Mouse (Mus musculus) forebrain, embryonic 12.5 days (tissue): ENCODE results near the gene Ppil6. TPM values are rescaled to one million over a fixed set of nuclear protein-coding genes. Genes with fewer than 3 reads are reported as not detected.
A peak's percentile ranks its signal among the peaks of the same experiment; 100 is the strongest.

ENCODE experiments used
- ATAC-seq: fragments of 200-750 bp; cut with Nextera tagmentation; 2 replicates; pipeline ENCODE4 v1.8.0; 2017; ENCODE audit warnings: moderate TSS enrichment; ENCODE audit not compliant: low FRiP score
- H3K27ac ChIP-seq: fragments of 300-500 bp; sonication (generic); 2 replicates; pipeline ENCODE4 v1.5.1; 2016; ENCODE audit warnings: mild to moderate bottlenecking
- H3K27me3 ChIP-seq: fragments of 300-500 bp; sonication (generic); 2 replicates; pipeline ENCODE4 v1.6.1; 2016; ENCODE audit warnings: mild to moderate bottlenecking
- H3K36me3 ChIP-seq: fragments of 300-500 bp; sonication (generic); replicated peaks from 2 replicates; pipeline ENCODE4 v1.6.1; 2016; ENCODE audit warnings: mild to moderate bottlenecking
- H3K4me1 ChIP-seq: fragments of 300-500 bp; sonication (generic); 2 replicates; pipeline ENCODE4 v1.6.1; 2016
- H3K4me2 ChIP-seq: fragments of 300-500 bp; sonication (generic); 2 replicates; pipeline ENCODE4 v1.6.1; 2016; ENCODE audit warnings: mild to moderate bottlenecking, moderate library complexity
- H3K4me3 ChIP-seq: fragments of 300-500 bp; sonication (generic); replicated peaks from 2 replicates; pipeline ENCODE4 v1.5.1; 2016; ENCODE audit warnings: mild to moderate bottlenecking
- H3K9ac ChIP-seq: fragments of 300-500 bp; sonication (generic); 2 replicates; pipeline ENCODE4 v1.6.1; 2016; ENCODE audit warnings: mild to moderate bottlenecking
- H3K9me3 ChIP-seq: fragments of 300-500 bp; sonication (generic); 2 replicates; pipeline ENCODE4 v1.6.1; 2016
- WGBS: fragments of 180-500 bp; shearing (Covaris S2); methylation state at CpG from one replicate; pipeline ENCODE4 v1.1.7; 2016; 5-methylcytosine and 5-hydroxymethylcytosine counted together
- polyA plus RNA-seq: library from polyadenylated mRNA; unstranded; fragments of >200 nt; fragmentation: Nextera tagmentation; extraction: Ambion mirVana; gene quantifications from 2 replicates; pipeline ENCODE4 v1.2.1, GENCODE M21; 2016

Ppil6 gene
- 1.1 and 1.7 TPM in 2 replicates for polyA plus RNA-seq

DNA sequence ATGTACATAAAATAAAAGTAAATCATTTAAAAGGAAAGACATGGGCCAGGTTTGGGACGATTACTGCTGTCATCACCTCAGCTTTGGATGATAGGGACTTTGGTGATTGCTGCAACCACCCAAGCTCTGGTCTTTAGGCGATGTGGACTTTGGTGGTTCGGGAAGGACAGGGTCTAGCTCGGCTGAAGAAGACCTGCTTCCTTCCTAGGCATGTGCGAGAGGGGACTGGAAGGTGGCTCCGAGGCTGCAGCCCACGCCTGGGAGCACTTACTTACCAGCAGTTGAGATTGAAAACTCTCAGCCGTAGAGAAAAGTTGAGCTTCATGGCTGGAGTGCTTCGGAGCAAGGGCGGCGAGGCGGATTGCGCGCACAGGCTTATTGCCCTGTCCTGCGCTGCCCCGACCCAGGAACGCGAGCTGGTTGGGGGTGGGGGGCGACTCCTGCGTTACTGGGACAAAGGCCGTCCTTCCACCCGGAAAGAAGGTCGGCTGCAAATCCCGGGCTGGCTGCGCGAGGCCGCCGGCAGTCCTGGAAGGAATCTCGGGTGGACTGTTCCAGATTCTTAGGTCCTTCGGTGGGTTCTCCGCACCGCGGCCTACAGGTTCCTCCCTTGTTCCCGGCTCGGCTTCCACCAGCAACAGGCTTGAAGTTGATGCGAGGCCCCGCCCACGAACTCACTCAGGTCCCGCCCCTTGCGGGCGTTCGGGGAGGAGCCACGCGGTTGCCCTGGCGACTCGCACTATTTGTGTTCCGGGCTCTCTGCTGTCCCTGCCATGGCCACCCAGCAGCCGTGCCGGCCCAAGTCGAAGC lies at the start of gene Ppil6, which contains the start of gene Smpd2:
Gene Ppil6 (plus strand): TSS at position 732 of the 810 bp plus-strand sequence.
Gene Smpd2 (minus strand): TSS at position 662 of the 810 bp plus-strand sequence.
- Histone ChIP-seq H3K4me2 (peak within 1 kb of the TSS; percentile 98), H3K27me3 (no peaks in the 10 kb centered on the region), H3K9ac (peak within 1 kb of the TSS; percentile 68), H3K9me3 (no peaks in the 10 kb centered on the region), H3K36me3 (peaks cover 37% of the 10 kb centered on the region), H3K4me3 (peak within 1 kb of the TSS; percentile 63), H3K27ac (peak within 1 kb of the TSS; percentile 75), H3K4me1 (peaks cover 34% of the 10 kb centered on the region)
- WGBS, result under 1% methylated on average over 49 of the region's 50 CpGs
- peak; percentile 96 for ATAC-seq

DNA sequence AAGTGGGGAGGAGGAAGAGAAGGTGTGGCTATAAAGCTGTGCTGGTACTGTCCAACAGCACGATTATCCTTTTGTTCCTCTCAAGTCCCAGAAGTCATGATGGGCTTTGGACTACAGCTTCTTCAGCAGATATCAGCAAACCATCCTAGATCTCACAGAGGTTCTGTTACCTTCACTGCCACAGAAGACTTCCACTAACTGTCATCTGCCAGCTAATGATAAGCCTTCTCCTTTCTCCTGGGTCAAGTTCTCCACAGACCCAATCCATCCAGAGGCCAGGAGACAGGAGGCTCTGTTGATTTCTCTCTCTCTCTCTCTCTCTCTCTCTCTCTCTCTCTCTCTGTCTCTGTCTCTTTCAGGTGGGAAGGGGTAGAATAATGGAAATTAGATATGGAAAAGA lies 42.0 kb upstream of the Ppil6 start:
- H3K4me3 ChIP-seq, result no peak overlapping the region
- H3K9me3 ChIP-seq, result no peaks in the 10 kb centered on the region
- H3K27ac ChIP-seq, result no peak overlapping the region
- no peak overlapping the region for H3K4me2 ChIP-seq
- peaks cover 13% of the 10 kb centered on the region for H3K4me1 ChIP-seq
- H3K36me3 ChIP-seq, result peaks cover 13% of the 10 kb centered on the region
- no peak for ATAC-seq
- H3K27me3 ChIP-seq, result no peaks in the 10 kb centered on the region; the same call in 1 of the 2 replicates
- H3K9ac ChIP-seq, result no peak overlapping the region
- 76% methylated on average over 1 of the region's 1 CpGs for WGBS

- peaks cover 22% of the 10 kb centered on the region for H3K36me3 ChIP-seq
- H3K9ac ChIP-seq, result peak overlapping the region; percentile 81
- 22% methylated on average over 14 of the region's 14 CpGs for WGBS
- peak overlapping the region; percentile 72 for H3K4me2 ChIP-seq
- no peaks in the 10 kb centered on the region for H3K9me3 ChIP-seq
- H3K27ac ChIP-seq, result peak overlapping the region; percentile 16; the same call in 1 of the 2 replicates
- H3K4me3 ChIP-seq, result peak overlapping the region; percentile 90
- peaks cover 13% of the 10 kb centered on the region for H3K4me1 ChIP-seq
- no peaks in the 10 kb centered on the region; the same call in 1 of the 2 replicates for H3K27me3 ChIP-seq
- ATAC-seq, result peak; percentile 72
Observed at GRCm38 (mm10) chr10:41449684-41450083, 40.6 kb upstream of the Ppil6 start.

DNA sequence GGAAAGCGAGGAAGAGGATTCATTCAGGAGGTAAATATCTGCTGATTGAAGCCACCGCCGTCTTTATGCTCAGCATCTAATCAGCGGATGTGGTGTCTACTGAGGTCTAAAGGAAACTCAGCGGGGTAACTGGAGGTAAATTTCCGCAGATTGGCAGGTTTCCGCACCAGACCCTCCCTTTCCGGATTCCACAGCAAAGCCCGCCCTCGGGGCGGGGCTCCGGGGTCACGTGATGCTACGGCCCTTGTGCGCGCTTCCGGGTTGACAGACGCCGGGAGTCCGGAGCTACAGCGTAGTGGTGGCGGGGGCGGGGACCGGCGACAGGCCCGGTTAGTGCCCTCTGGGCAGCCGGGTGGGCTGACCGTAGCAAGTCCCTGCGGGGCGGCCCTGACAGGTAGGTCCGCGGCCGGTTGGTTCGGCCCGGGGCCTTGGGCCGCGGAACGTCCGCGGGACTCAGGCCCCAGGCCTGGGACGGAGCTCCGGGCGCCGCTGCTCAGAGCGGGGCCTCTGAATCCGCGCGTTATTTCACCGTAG lies 40.0 kb upstream of the Ppil6 start, which contains the start of gene Zbtb24:
Gene Zbtb24 (plus strand): TSS at position 247 of the 534 bp plus-strand sequence.
- under 1% methylated on average over 49 of the region's 49 CpGs for WGBS
- peak within 1 kb of the TSS; percentile 90 for H3K4me3 ChIP-seq
- H3K27ac ChIP-seq, result peak within 1 kb of the TSS; percentile 42
- no peaks in the 10 kb centered on the region; the same call in 1 of the 2 replicates for H3K27me3 ChIP-seq
- peak; percentile 98 for ATAC-seq
- H3K9ac ChIP-seq, result peak within 1 kb of the TSS; percentile 81
- peaks cover 27% of the 10 kb centered on the region for H3K36me3 ChIP-seq
- H3K9me3 ChIP-seq, result no peaks in the 10 kb centered on the region
- peaks cover 13% of the 10 kb centered on the region for H3K4me1 ChIP-seq
- H3K4me2 ChIP-seq, result peak within 1 kb of the TSS; percentile 72

DNA sequence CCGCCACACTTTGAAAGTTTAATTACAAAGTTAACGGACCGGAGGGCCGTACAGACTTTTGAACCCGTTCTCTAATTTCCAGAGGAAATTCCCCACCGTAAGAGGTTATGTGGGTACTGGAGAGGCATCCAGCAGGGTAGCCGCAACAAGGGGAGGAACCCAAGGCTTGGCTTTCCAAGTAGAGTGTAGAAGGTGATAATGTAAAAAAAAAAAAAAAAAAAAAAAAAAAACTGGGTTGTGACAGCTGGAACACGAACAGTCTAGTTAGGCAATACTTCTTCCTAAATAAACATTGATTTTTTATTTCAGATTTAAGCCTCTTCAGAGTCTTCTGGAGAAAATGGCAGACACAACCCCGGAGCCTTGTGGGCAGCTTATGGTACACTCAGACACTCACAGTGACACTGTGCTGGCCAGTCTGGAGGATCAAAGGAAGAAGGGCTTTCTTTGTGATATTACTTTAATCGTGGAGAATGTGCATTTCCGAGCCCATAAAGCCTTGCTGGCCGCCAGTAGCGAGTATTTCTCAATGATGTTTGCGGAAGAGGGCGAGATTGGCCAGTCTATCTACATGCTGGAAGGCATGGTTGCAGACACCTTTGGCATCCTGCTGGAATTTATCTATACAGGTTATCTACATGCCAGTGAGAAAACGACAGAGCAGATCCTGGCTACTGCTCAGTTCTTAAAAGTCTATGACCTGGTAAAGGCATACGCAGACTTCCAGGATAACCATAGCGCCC lies 39.3 kb upstream of the Ppil6 start:
- H3K9ac ChIP-seq, result peak overlapping the region; percentile 81

DNA sequence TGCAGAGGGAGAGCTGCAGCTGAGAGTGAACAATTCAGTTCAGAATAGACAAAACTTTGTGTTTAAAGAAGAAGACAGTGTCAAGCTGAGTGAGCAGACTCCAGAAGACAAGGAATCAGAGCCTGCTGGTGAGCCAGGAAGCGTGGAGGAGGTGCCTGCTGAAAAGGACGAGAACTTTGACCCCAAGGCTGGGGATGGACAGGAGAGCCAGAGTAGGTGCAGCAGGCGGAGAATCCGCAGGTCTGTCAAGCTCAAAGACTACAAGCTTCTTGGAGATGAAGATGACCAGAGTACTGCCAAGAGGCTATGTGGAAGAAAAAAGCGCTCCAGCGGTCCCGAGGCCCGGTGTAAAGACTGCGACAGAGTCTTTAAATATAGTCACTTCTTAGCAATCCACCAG lies 38.6 kb upstream of the Ppil6 start:
- no peak for ATAC-seq
- Histone ChIP-seq H3K36me3 (peaks cover 41% of the 10 kb centered on the region), H3K9me3 (no peaks in the 10 kb centered on the region), H3K27me3 (no peaks in the 10 kb centered on the region; the same call in 1 of the 2 replicates), H3K4me2 (peak overlapping the region; percentile 17; the same call in 1 of the 2 replicates), H3K9ac (no peak overlapping the region), H3K27ac (no peak overlapping the region), H3K4me1 (peaks cover 13% of the 10 kb centered on the region), H3K4me3 (no peak overlapping the region)
- 97% methylated on average over 9 of the region's 9 CpGs for WGBS

More for the DNA sequence above, 39.3 kb upstream of the Ppil6 start:
- no peak; the same call in 1 of the 2 replicates for ATAC-seq
- no peaks in the 10 kb centered on the region; the same call in 1 of the 2 replicates for H3K27me3 ChIP-seq
- no peaks in the 10 kb centered on the region for H3K9me3 ChIP-seq
- H3K4me3 ChIP-seq, result peak overlapping the region; percentile 90
- peak overlapping the region; percentile 72 for H3K4me2 ChIP-seq
- H3K4me1 ChIP-seq, result peaks cover 13% of the 10 kb centered on the region
- H3K27ac ChIP-seq, result peak overlapping the region; percentile 42; the same call in 1 of the 2 replicates
- H3K36me3 ChIP-seq, result peaks cover 34% of the 10 kb centered on the region
- WGBS, result 59% methylated on average over 18 of the region's 18 CpGs

DNA sequence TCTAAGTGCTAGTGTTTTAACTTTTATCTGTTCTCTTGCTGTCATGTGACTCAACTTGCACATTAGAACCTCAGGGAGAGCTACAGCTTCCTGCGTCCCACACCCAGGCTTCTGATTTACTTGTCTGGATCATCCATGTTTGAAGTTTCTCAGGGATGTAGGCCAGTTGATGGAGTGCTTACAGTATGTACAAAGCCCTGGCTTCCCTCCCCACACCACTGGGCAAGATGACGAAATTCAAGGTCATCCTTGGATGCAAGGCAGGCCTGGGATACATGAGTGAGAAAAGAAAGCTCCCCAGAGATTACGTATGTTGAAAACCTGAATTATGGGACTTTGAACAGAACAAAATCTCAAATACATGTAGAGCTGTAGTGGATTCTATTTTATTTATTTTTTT lies 37.4 kb upstream of the Ppil6 start:
- H3K27me3 ChIP-seq, result no peaks in the 10 kb centered on the region; the same call in 1 of the 2 replicates
- H3K9ac ChIP-seq, result no peak overlapping the region
- no peaks in the 10 kb centered on the region for H3K9me3 ChIP-seq
- no peak for ATAC-seq
- no peak overlapping the region for H3K4me3 ChIP-seq
- peaks cover 43% of the 10 kb centered on the region for H3K36me3 ChIP-seq
- no peak overlapping the region for H3K27ac ChIP-seq
- WGBS, result 93% methylated on average over 3 of the region's 3 CpGs
- no peak overlapping the region for H3K4me2 ChIP-seq
- H3K4me1 ChIP-seq, result peaks cover 13% of the 10 kb centered on the region

- Histone ChIP-seq H3K4me2 (no peak overlapping the region), H3K27me3 (no peaks in the 10 kb centered on the region), H3K4me3 (no peak overlapping the region), H3K9ac (no peak overlapping the region), H3K27ac (0 out of 2 replicates have a peak overlapping the region, but pooled peaks have one; percentile 14), H3K36me3 (peaks cover 53% of the 10 kb centered on the region), H3K9me3 (no peaks in the 10 kb centered on the region), H3K4me1 (peaks cover 4% of the 10 kb centered on the region; the same call in 1 of the 2 replicates)
- no peak for ATAC-seq
- 76% methylated on average over 4 of the region's 4 CpGs for WGBS
Observed at GRCm38 (mm10) chr10:41459990-41460389, 30.2 kb upstream of the Ppil6 start.

- Histone ChIP-seq H3K36me3 (peaks cover 49% of the 10 kb centered on the region), H3K4me1 (peaks cover 4% of the 10 kb centered on the region; the same call in 1 of the 2 replicates), H3K9me3 (no peaks in the 10 kb centered on the region), H3K27me3 (no peaks in the 10 kb centered on the region), H3K4me3 (no peak overlapping the region), H3K4me2 (no peak overlapping the region), H3K9ac (no peak overlapping the region), H3K27ac (no peak overlapping the region)
- WGBS, result 48% methylated on average over 2 of the region's 2 CpGs
- ATAC-seq, result 0 out of 2 replicates have a peak, but pooled peaks have one; percentile 39
Observed at GRCm38 (mm10) chr10:41460501-41460900, 29.7 kb upstream of the Ppil6 start.

DNA sequence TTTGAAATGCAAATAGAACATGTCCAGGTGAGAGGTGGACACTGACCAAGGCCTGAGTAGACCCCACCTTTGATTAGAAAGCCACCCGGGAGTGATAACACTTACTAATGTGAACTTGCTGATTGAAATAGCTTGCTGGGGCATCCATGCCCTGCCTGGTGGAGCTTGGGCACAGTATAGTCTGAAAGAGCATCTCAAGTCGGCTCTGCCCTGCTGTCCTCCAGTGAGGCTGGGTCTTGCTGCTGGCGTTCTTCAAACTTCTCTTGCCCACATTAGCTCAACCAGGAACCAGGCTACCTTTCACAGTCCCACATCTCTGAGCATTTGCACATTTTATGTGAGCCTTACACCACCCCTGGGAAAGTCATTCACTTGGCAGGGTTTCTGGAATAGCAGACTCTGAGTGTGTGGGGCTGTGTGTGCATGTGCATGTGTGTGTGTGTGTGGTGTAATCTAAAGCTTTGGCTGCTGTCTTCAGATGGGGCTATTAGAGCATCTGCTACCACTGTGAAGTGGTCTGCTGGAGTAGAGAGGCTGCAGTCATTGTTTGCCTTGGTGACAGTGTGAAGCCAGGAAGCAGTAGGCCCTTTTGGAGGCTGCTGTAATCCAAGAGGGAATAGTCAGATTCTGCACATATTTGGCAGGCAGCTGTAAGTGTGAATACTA lies 29.0 kb upstream of the Ppil6 start:
- Histone ChIP-seq H3K9me3 (no peaks in the 10 kb centered on the region), H3K36me3 (peaks cover 45% of the 10 kb centered on the region), H3K9ac (no peak overlapping the region), H3K4me2 (no peak overlapping the region), H3K27ac (0 out of 2 replicates have a peak overlapping the region, but pooled peaks have one; percentile 5), H3K27me3 (no peaks in the 10 kb centered on the region), H3K4me1 (peaks cover 4% of the 10 kb centered on the region; the same call in 1 of the 2 replicates), H3K4me3 (no peak overlapping the region)
- no peak for ATAC-seq
- 90% methylated on average over 3 of the region's 3 CpGs for WGBS

DNA sequence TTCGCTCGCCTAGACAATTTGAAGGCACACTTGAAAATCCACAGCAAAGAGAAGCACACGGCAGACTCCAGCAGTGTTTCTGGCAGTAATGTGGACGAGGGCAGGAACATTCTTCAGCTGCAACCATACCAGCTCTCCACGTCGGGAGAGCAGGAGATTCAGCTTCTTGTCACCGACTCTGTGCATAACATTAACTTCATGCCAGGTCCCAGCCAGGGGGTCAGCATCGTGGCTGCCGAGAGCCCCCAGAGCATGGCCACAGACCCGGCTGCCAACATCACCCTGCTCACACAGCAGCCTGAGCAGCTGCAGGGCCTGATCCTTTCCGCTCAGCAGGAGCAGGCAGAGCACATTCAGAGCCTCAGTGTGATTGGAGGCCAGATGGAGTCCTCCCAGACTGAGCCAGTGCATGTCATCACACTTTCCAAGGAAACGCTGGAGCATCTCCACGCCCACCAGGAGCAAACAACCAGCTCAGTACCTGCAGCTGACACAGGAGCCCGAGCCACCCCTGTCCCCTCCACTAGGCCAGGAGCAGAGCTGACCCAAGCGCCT lies 25.8 kb upstream of the Ppil6 start:
- ATAC-seq, result no peak
- no peak overlapping the region for H3K27ac ChIP-seq
- WGBS, result 51% methylated on average over 15 of the region's 15 CpGs

More for the DNA sequence above, 25.8 kb upstream of the Ppil6 start:
- H3K9ac ChIP-seq, result no peak overlapping the region
- H3K9me3 ChIP-seq, result no peaks in the 10 kb centered on the region
- no peak overlapping the region for H3K4me2 ChIP-seq
- no peak overlapping the region for H3K4me3 ChIP-seq
- peaks cover 7% of the 10 kb centered on the region for H3K4me1 ChIP-seq
- no peaks in the 10 kb centered on the region for H3K27me3 ChIP-seq
- H3K36me3 ChIP-seq, result peaks cover 31% of the 10 kb centered on the region
